Mouse (Mus musculus): ENCODE data around the gene Lrrc18. TPM values are rescaled to one million over a fixed set of nuclear protein-coding genes. Genes with fewer than 3 reads are reported as not detected.

The Lrrc18 gene
- total RNA-seq, 2 experiments from 2014 or later: not detected

DNA sequence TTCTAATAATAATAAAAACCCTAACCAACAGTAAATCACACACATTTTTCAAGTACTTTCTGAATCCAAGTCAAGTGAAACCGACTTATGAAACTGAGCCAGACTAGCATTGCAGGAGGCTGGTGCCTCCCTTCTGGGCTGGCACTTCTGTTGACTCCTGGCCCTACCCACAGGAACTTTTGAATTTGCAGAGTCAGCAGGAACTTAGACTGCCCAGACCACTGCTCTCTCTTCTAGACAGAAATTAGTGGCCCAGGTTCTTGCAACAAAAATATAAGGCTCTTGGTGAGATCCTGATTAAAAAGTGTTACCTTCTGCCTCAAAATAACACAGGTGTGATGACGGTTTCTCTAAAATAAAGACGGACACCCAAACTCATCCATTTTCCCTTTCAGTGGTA is 54.0 kb downstream of the Lrrc18 start:
- ATAC-seq (ENCODE audit: poor library complexity, severe bottlenecking): no peak

- no peak for ATAC-seq (ENCODE audit: poor library complexity, severe bottlenecking)
These were observed 62.3 kb downstream of the Lrrc18 start for GRCm38 (mm10) chr14:33053441-33053840.

- no peak for ATAC-seq (ENCODE audit: poor library complexity, severe bottlenecking)
These were observed 67.9 kb downstream of the Lrrc18 start for GRCm38 (mm10) chr14:33058881-33059660.

DNA sequence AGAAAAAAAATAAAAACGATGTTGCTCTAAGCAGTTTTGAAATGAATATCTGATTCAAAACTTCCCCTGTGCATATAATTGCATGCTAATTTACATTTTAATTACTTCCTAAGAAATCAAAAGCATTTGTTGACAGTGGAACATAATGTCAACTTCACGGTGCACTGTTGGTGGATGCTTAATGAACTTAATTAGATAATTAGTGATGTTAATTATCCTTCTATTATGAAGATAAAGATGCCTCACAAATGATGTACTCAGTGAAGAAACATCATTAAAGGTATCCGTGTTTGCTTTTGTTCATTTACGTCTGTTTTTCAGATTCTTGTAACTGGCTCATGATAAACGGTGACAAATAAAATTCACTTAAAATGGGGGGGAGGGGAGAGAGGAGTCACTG is 71.8 kb downstream of the Lrrc18 start:
- no peak for ATAC-seq (ENCODE audit: poor library complexity, severe bottlenecking)

Other genes with a start within 250 kb of the Lrrc18 start
- gene Tmem273, start 205.4 kb upstream of the Lrrc18 start, total RNA-seq (2015): 12.3 and 15.3 TPM in 2 replicates
- gene Tmem273, start 205.4 kb upstream of the Lrrc18 start, total RNA-seq (2017): 7.8 and 10.1 TPM in 2 replicates
- not detected in 2 replicates for gene Fam170b, start 157.4 kb upstream of the Lrrc18 start, total RNA-seq (2015)
- gene Fam170b, start 157.4 kb upstream of the Lrrc18 start, total RNA-seq (2017): not detected in 2 replicates
- not detected in 2 replicates for gene Vstm4, start 134.6 kb upstream of the Lrrc18 start, total RNA-seq (2015)
- not detected in 2 replicates for gene Vstm4, start 134.6 kb upstream of the Lrrc18 start, total RNA-seq (2017)
- gene Wdfy4, start 194.1 kb downstream of the Lrrc18 start, total RNA-seq (2015): 37.1 and 44.6 TPM in 2 replicates
- 65.9 and 77.6 TPM in 2 replicates for gene Wdfy4, start 194.1 kb downstream of the Lrrc18 start, total RNA-seq (2017)
- gene Arhgap22, start 222.6 kb downstream of the Lrrc18 start, total RNA-seq (2015): 0.89 TPM in 1 of 2 replicates, not detected in the other
- 0.24 and 0.70 TPM in 2 replicates for gene Arhgap22, start 222.6 kb downstream of the Lrrc18 start, total RNA-seq (2017)

Data from megakaryocyte, adult 5-6 weeks (primary cell).